Mouse (Mus musculus) thymus, postnatal 0 days (tissue): Measurements from ENCODE around the gene Ngdn. TPM values are rescaled to one million over a fixed set of nuclear protein-coding genes. Genes with fewer than 3 reads are reported as not detected.
A peak's percentile ranks its signal among the peaks of the same experiment; 100 is the strongest.
"Not testable (repeated sequence)": the region's sequence is repeated elsewhere in the genome, so short reads cannot be mapped to it uniquely, and the experiment has no call there.

Experiments used
- DNase-seq: peaks from one replicate; pipeline ENCODE4 v3.0.0-alpha.2; 2015; ENCODE audit warnings: low spot score
- polyA plus RNA-seq: library from polyadenylated mRNA; unstranded; fragments of >200 nt; fragmentation: Nextera tagmentation; extraction: Ambion mirVana; gene quantifications from 2 replicates; pipeline ENCODE4 v1.2.1, GENCODE M21; 2015

Gene Ngdn
- polyA plus RNA-seq, 1 experiment from 2014 or later: 128 TPM

GRCm38 (mm10) chr14:54998680-54999079, 16.6 kb upstream of the Ngdn start:
- DNase-seq: no peak

GRCm38 (mm10) chr14:54999868-55000267, 15.4 kb upstream of the Ngdn start:
- not testable (repeated sequence) for DNase-seq

GRCm38 (mm10) chr14:55000814-55001213, 14.4 kb upstream of the Ngdn start:
- no peak for DNase-seq

- no peak for DNase-seq
These were observed 13.8 kb upstream of the Ngdn start for GRCm38 (mm10) chr14:55001446-55001845.

- no peak for DNase-seq
These were observed 13.1 kb upstream of the Ngdn start for GRCm38 (mm10) chr14:55001938-55002686.

GRCm38 (mm10) chr14:55002687-55003120, 12.6 kb upstream of the Ngdn start:
- no peak for DNase-seq

GRCm38 (mm10) chr14:55003878-55004855, 11.1 kb upstream of the Ngdn start:
- no peak for DNase-seq

GRCm38 (mm10) chr14:55005506-55005905, 9.7 kb upstream of the Ngdn start:
- DNase-seq: no peak

- DNase-seq: no peak
These were observed 9.3 kb upstream of the Ngdn start for GRCm38 (mm10) chr14:55005967-55006366.

- no peak for DNase-seq
These were observed 8.7 kb upstream of the Ngdn start for GRCm38 (mm10) chr14:55006541-55006940.

- no peak for DNase-seq
These were observed 7.9 kb upstream of the Ngdn start for GRCm38 (mm10) chr14:55007120-55007908.

GRCm38 (mm10) chr14:55008417-55008816, 6.8 kb upstream of the Ngdn start:
- DNase-seq: no peak

GRCm38 (mm10) chr14:55011116-55011515, 4.1 kb upstream of the Ngdn start:
- DNase-seq: no peak

GRCm38 (mm10) chr14:55014591-55014990, 663 bp upstream of the Ngdn start:
- DNase-seq: no peak

- no peak for DNase-seq
These were observed 485 bp downstream of the Ngdn start for GRCm38 (mm10) chr14:55015767-55016111.

- DNase-seq: no peak
These were observed 1.6 kb downstream of the Ngdn start for GRCm38 (mm10) chr14:55016876-55017275.

- DNase-seq: no peak
These were observed 5.1 kb downstream of the Ngdn start for GRCm38 (mm10) chr14:55020394-55020793.

GRCm38 (mm10) chr14:55023011-55023410, 7.8 kb downstream of the Ngdn start:
- no peak for DNase-seq

GRCm38 (mm10) chr14:55024236-55024635, 9.0 kb downstream of the Ngdn start:
- DNase-seq: no peak

- DNase-seq: peak; percentile 8
These were observed 10.3 kb downstream of the Ngdn start for GRCm38 (mm10) chr14:55025527-55025926.

GRCm38 (mm10) chr14:55027251-55027650, 12.0 kb downstream of the Ngdn start:
- DNase-seq: no peak
